Mouse (Mus musculus) C2C12 (cell line): Measurements from ENCODE around the gene Msh2.

ENCODE experiments used
- CTCF ChIP-seq: IDR thresholded peaks from one replicate; pipeline ENCODE4 v1.5.1; 2011; ENCODE audit not compliant: control insufficient read depth, insufficient read depth, insufficient read length
- MYOD1 ChIP-seq: IDR thresholded peaks from one replicate; pipeline ENCODE4 v1.6.1; 2011; ENCODE audit warnings: low read depth; ENCODE audit not compliant: control insufficient read depth, insufficient read length
- MYOG ChIP-seq: IDR thresholded peaks from one replicate; pipeline ENCODE4 v1.6.1; 2011; ENCODE audit not compliant: control insufficient read depth, insufficient read length; ENCODE audit errors: extremely low read depth
- USF1 ChIP-seq: IDR thresholded peaks from one replicate; pipeline ENCODE4 v1.6.1; 2011; ENCODE audit warnings: low read depth, mild to moderate bottlenecking, control low read depth, moderate library complexity

DNA sequence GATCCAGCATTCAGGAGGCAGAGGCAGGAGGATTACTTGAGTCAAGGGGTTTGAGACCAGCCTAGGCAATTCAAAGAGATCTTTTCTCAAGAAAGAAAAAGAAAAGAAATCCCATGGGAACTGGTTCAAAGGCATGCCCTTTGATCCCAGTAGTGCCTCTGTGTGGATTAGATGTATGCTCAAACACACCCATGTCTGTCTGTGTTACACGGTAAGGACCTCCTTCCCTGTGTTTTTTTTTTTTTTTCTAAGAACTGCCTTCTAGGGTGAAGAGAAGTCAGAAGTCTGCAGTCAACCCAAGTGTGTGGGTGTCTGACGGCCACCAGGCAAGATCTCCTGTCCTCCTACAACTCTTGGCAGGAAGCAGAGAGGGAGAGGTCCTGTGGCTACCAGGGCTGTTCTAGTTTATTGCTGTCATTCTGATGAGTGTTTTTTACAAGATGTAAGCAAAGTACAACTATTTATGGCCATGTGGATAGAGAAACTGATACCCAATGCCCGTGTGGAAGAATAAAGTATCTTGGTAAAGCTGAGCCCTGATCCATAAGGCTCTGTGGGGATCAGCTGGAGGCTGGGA lies 46.5 kb upstream of the Msh2 start:
- TF ChIP-seq CTCF (no peak), USF1 (no peak), MYOG (no peak), MYOD1 (no peak)
